Mouse (Mus musculus): ENCODE measurements around the gene Rasgef1a. TPM values are rescaled to one million over a fixed set of nuclear protein-coding genes. Genes with fewer than 3 reads are reported as not detected.

The Rasgef1a gene
- total RNA-seq, 2 experiments from 2014 or later = not detected

DNA sequence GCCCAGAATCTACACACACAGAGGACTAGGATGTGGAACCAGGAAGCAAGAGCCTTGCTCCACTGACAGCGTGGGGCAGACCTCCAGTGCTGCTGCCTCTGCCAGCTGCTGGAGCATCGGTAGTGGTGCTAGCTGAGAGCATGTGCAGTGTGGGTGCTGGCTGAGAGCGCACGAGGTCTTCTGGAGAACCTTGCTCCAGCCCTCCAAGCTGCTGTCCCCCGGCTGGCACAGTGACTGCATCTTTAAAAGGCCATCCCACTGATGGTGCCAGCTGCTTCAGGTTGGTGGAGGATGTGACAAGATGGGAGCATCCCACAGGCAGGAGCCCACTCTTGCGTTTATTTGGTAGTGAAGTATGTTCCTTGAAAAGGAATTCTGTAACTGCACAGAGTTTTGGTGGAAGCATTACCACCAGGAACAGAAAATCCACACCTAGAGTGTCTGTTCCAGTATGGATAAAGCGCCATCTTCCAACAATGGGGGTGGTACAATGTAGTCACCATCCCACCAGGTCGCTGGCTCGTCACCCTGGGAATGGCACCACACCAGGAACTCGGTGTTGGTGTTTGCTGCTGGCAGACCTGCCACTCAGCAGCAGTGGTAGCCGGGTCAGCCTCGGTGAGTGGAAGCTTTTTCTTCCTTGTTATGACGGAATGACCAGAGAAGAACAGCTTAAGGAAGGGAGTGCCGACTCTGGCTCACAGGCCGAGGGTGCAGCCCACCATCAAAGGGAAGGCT, 11.8 kb downstream of the Rasgef1a start:
- no peak for ATAC-seq (replicated peaks; ENCODE audit: poor library complexity, severe bottlenecking)

GRCm38 (mm10) chr6:118027036-118027435, 15.8 kb downstream of the Rasgef1a start:
- no peak for ATAC-seq (replicated peaks; ENCODE audit: poor library complexity, severe bottlenecking)

GRCm38 (mm10) chr6:118031467-118031866, 20.2 kb downstream of the Rasgef1a start:
- no peak for ATAC-seq (replicated peaks; ENCODE audit: poor library complexity, severe bottlenecking)

- ATAC-seq (replicated peaks; ENCODE audit: poor library complexity, severe bottlenecking) = no peak
Measured at GRCm38 (mm10) chr6:118035639-118036038, 24.4 kb downstream of the Rasgef1a start.

DNA sequence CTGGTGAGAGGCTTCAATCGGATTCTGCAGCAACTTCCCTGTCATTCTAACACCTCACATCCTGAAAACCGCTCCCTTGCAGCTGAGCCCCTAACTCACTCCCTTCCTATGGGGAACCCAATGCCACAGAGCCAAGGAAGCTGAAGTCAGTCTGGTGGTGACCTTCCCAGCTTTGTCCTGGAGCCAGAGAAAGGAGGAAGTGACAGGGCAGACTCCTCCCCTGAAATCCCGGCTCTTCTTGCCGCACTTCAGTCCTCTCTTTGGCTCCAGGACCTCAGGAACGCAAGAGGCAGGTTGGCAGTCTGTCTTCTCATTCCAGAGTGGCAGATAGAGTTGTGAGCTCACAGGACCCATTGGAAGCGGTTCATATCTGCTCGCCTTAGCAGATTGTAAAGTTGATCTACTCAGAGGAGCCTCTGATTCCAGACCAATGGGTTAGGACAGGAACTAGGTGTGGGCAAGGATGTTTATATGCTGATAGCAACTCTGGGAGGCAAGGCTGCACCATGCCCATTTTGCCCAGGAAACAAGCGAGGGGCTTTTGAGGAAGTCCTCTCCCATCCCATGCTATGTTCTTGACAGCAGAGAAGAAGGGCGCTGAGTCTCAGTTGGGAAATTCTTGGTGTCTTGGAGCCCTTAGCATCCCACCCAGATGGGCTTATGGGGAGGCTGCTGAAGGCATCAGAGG, 25.0 kb downstream of the Rasgef1a start:
- ATAC-seq (replicated peaks; ENCODE audit: poor library complexity, severe bottlenecking) = no peak

- no peak for ATAC-seq (replicated peaks; ENCODE audit: poor library complexity, severe bottlenecking)
Measured at GRCm38 (mm10) chr6:118036866-118037265, 25.6 kb downstream of the Rasgef1a start.

DNA sequence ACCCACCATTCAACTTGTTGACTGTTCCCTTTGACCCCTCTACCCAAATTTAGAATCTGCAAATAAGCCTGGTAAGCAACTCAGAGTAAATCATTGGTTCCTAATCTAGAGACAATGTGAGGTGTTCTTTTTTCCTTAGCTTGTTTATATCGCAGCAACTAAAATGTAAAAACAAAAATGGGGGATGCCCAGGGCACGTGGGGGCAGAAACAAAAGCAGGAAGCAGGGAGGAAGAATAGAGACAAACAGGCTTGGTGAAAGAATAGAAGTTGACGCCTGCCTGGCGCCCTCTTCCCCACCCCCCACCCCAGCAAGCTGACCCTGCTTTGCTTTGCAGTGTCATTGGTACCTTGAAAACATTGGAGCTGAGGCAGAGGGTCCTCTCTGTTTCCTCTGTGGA, 33.9 kb downstream of the Rasgef1a start:
- no peak for ATAC-seq (replicated peaks; ENCODE audit: poor library complexity, severe bottlenecking)

- no peak for ATAC-seq (replicated peaks; ENCODE audit: poor library complexity, severe bottlenecking)
Measured at GRCm38 (mm10) chr6:118045892-118046291, 34.7 kb downstream of the Rasgef1a start.

- no peak for ATAC-seq (replicated peaks; ENCODE audit: poor library complexity, severe bottlenecking)
Measured at GRCm38 (mm10) chr6:118046511-118046910, 35.3 kb downstream of the Rasgef1a start.

DNA sequence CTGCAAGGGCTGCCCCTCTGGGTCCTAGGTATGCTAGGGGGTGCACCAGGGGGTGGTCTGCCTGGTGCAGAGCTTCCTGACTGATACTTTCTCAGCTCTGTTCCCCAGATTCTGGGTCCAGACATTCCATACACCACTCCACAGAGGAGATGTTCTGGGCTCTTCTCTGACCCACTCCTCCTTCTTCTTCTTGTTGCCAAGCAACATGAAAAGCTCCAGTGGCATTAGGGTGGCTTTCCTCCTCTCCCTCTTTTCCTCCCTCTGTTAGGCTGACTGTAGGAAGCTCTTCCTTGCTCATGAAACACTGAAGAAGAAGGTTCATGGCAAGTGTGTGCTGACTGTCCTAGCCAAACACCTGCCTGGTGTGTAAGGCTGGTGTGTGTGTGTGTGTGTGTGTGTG, 35.7 kb downstream of the Rasgef1a start:
- no peak for ATAC-seq (replicated peaks; ENCODE audit: poor library complexity, severe bottlenecking)

- ATAC-seq (replicated peaks; ENCODE audit: poor library complexity, severe bottlenecking) = no peak
Measured at GRCm38 (mm10) chr6:118047811-118048505, 36.7 kb downstream of the Rasgef1a start.

DNA sequence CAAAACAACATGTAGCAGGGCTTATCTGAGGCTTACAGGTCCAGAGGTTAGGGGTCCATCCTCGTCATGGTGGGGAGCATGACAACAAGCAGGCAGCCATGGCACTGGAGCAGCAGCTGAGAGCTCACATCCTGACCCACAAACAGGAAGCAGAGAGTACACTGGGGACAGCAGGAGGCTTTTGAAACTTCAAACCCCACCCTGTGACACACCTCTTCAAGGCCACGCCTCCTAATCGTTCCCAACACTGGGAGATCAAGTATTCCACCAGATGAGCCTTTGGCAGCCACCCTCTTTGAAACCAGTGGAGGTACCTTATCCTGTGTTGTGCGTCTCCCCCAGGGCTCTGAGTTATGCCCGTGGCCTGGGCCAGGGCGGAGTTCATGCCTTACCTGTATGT, 38.5 kb downstream of the Rasgef1a start:
- ATAC-seq (replicated peaks; ENCODE audit: poor library complexity, severe bottlenecking) = no peak

- ATAC-seq (replicated peaks; ENCODE audit: poor library complexity, severe bottlenecking) = no peak
Measured at GRCm38 (mm10) chr6:118051474-118051873, 40.2 kb downstream of the Rasgef1a start.

GRCm38 (mm10) chr6:118055209-118055608, 44.0 kb downstream of the Rasgef1a start:
- no peak for ATAC-seq (replicated peaks; ENCODE audit: poor library complexity, severe bottlenecking)

GRCm38 (mm10) chr6:118061266-118061665, 50.0 kb downstream of the Rasgef1a start:
- no peak for ATAC-seq (replicated peaks; ENCODE audit: poor library complexity, severe bottlenecking)

GRCm38 (mm10) chr6:118063266-118063665, 52.0 kb downstream of the Rasgef1a start:
- no peak for ATAC-seq (replicated peaks; ENCODE audit: poor library complexity, severe bottlenecking)

DNA sequence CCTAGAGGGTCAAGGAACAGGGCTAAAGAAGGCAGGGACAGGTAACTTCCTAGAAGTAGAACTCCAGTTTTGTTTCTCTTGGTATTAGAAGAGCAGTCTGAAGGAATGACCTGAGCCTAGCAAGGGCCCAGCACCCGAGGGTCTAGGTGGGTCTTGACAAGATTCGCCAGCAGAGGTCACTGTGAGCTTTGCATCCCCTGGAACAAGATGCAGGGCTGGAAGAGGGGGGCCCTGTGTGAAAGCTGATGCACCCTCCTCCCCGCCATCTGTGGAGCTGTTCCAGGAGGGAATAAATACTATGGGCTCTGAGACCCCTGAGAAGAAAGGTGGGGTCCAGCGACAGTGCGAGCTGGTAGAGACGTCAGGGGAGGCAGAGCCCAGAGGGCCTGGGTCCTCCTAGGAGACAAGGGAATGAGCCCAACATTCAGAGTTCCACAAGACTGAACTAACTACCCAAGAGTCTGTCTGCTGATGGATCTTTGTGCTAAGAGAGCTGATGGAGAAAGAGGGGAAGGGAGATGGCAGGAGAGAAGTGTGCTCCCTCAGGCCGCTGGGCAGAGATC, 53.8 kb downstream of the Rasgef1a start:
- peak; percentile 36; the same call in 1 of the 2 replicates for ATAC-seq (replicated peaks; ENCODE audit: poor library complexity, severe bottlenecking)

GRCm38 (mm10) chr6:118065837-118066198, 54.6 kb downstream of the Rasgef1a start:
- no peak for ATAC-seq (replicated peaks; ENCODE audit: poor library complexity, severe bottlenecking)

DNA sequence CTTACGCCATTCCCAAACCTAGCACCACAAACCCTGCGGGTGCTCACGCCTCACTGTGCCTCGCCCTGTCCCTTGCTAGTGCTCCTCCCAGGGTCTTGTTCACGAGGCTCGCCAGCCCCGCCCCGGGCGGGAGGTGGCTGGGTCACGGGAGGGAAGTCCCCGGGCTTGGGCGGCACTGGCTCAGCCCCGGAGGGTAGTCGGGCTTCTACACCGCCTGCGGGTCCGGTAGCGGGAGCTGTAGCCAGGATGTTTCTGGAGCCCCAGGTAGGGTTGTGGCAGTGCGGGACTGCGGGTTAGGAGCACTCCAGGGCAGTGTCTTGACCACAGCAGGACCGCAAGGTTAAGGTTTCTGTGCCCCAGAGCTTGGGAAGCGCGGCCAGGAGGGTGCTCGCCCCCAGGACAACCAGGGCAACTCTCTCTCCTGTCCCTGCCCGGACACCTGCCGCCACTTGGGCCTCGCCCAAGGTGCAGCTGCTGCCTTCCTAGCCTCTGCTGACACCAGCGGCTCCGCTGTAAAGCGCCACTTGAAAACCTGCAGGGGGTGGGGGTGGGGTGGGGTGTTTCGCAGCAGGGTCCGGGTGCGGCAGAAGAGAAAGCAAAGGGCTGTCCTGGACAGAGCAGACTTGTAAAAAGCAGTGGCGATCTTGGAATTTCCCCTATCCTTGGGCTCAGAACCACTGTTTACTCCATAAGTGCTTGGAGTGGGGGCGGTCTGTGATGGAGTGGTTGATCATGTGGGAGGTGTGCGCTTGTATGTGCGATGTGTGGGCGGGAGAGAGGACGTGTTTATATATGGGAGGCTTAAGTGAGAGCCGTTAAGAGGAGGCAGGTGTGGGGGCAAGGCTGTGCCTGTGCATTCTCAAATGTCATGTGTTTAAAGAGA, 55.2 kb downstream of the Rasgef1a start:
- ATAC-seq (replicated peaks; ENCODE audit: poor library complexity, severe bottlenecking) = peak; percentile 85

DNA sequence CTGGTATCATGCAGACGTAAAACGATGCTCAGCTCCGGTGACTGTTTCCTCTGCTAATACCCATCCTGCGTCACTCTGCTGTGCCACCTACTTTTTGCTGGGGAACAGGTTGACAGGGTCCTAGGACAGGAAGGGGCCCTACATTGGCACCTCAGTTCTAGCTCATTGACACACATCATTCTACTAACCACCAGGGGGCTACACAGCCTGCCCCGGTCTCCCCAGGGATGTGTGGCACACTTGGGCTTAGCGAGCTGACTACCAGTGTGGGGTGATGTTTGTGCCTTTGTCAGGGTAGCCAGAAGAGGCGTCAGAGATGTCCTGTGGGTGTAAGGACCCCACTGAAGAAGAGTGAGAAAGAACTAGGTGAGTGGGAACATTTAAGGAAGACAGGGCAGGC, 56.5 kb downstream of the Rasgef1a start:
- peak; percentile 30; the same call in 1 of the 2 replicates for ATAC-seq (replicated peaks; ENCODE audit: poor library complexity, severe bottlenecking)

Measured in granulocyte monocyte progenitor cell, adult 5-6 weeks (primary cell).